Mouse (Mus musculus) megakaryocyte-erythroid progenitor cell, adult 5 weeks (primary cell): ENCODE results near the gene Cavin4. TPM values are rescaled to one million over a fixed set of nuclear protein-coding genes. Genes with fewer than 3 reads are reported as not detected.

Source experiments
- polyA plus RNA-seq: library from polyadenylated mRNA; stranded (reverse); fragments of >175 nt; gene quantifications from 2 replicates; pipeline ENCODE4 v1.2.3, GENCODE M21; 2012

Cavin4 gene
- not detected in 2 replicates for polyA plus RNA-seq

GRCm38 (mm10) chr4:48663271-48663670 is at the start of gene Cavin4:
Gene Cavin4 (plus strand): TSS chr4:48663514.

Other genes starting within 250 kb of the Cavin4 start
- gene Tex10, start 190.1 kb upstream of the Cavin4 start, polyA plus RNA-seq, result 11.0 and 11.3 TPM in 2 replicates
- 15.4 and 21.8 TPM in 2 replicates for gene Msantd3, start 123.6 kb upstream of the Cavin4 start, polyA plus RNA-seq
- gene Tmeff1, start 78.3 kb upstream of the Cavin4 start, polyA plus RNA-seq, result 0.11 TPM in 1 of 2 replicates, not detected in the other